Mouse (Mus musculus): ENCODE data around the gene Cxcr2. TPM values are rescaled to one million over a fixed set of nuclear protein-coding genes. Genes with fewer than 3 reads are reported as not detected.

The Cxcr2 gene
- polyA plus RNA-seq, 1 experiment, result 0.74 TPM

DNA sequence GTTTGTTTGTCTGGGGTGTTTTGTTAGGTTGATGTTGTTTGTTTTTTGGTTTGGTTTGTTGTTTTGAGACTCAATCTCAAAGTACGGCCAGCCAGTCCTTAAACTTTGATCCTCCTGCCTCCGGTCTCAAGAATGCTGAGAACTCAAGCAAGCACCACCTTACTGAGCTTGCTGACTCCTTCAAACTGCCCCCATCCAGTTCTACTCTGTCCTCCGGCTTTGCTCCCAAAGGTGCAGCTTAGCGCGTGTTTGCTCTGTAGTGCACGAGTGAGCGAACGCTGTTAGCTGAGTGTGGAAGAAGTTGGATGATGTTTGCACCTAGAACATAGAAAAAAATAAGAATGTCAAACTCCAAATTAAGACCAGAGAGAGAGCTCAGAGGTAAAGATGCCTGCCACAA is 55.2 kb downstream of the Cxcr2 start:
- DNase-seq, result no peak
- no peaks in the 10 kb centered on the region for H3K36me3 ChIP-seq (ENCODE audit: control insufficient read depth, insufficient read depth, low read length)
- no peak for TF ChIP-seq CTCF (IDR thresholded peaks at IDR 0.05; ENCODE audit: borderline replicate concordance, control insufficient read depth, extremely low read depth, insufficient read depth, low read length, poor library complexity)
- no peak for TF ChIP-seq POLR2A (IDR thresholded peaks at IDR 0.05; ENCODE audit: control insufficient read depth, extremely low read depth, insufficient read depth, low read length, poor library complexity)
- no peaks in the 10 kb centered on the region for H3K4me1 ChIP-seq (replicated peaks; ENCODE audit: control insufficient read depth, insufficient read depth, low read length)
- 97% methylated on average over 8 of the region's 8 CpGs for WGBS
- H3K27me3 ChIP-seq (ENCODE audit: control insufficient read depth, insufficient read depth, low read length), result no peaks in the 10 kb centered on the region
- no peak overlapping the region for H3K27ac ChIP-seq (ENCODE audit: control insufficient read depth, insufficient read depth, low read length)
- H3K4me3 ChIP-seq (ENCODE audit: control insufficient read depth, insufficient read depth, low read length), result no peak overlapping the region

Other genes with a start within 250 kb of the Cxcr2 start
- 117 and 122 TPM in 2 replicates for gene Tns1, start 29.5 kb upstream of the Cxcr2 start, polyA plus RNA-seq (2012; rRNA removed)
- gene Rufy4, start 28.4 kb upstream of the Cxcr2 start, polyA plus RNA-seq (2012; rRNA removed), result 0.49 and 1.0 TPM in 2 replicates
- not detected in 2 replicates for gene Cxcr1, start 40.6 kb downstream of the Cxcr2 start, polyA plus RNA-seq (2012; rRNA removed)
- gene Arpc2, start 82.1 kb downstream of the Cxcr2 start, polyA plus RNA-seq (2012; rRNA removed), result 263 and 279 TPM in 2 replicates
- 0.40 and 1.3 TPM in 2 replicates for gene Gpbar1, start 124.6 kb downstream of the Cxcr2 start, polyA plus RNA-seq (2012; rRNA removed)
- 183 and 201 TPM in 2 replicates for gene Aamp, start 130.7 kb downstream of the Cxcr2 start, polyA plus RNA-seq (2012; rRNA removed)
- 41.1 and 50.1 TPM in 2 replicates for gene Pnkd, start 130.9 kb downstream of the Cxcr2 start, polyA plus RNA-seq (2012; rRNA removed)
- gene Tmbim1, start 151.6 kb downstream of the Cxcr2 start, polyA plus RNA-seq (2012; rRNA removed), result 55.5 and 69.2 TPM in 2 replicates
- 0.13 and 0.27 TPM in 2 replicates for gene Catip, start 208.1 kb downstream of the Cxcr2 start, polyA plus RNA-seq (2012; rRNA removed)
- gene Slc11a1, start 221.2 kb downstream of the Cxcr2 start, polyA plus RNA-seq (2012; rRNA removed), result 46.3 and 48.7 TPM in 2 replicates
- 201 and 203 TPM in 2 replicates for gene Ctdsp1, start 237.5 kb downstream of the Cxcr2 start, polyA plus RNA-seq (2012; rRNA removed)